9 mouse cellular contexts compared by ENCODE assay signal in genomic region chr2:30743976-30744620, GRCm38 (mm10). TPM values are rescaled to one million over a fixed set of nuclear protein-coding genes. Genes with fewer than 3 reads are reported as not detected.
DNase-seq lines count a peak whose midpoint lies in the region; ATAC-seq and TF ChIP-seq lines count a peak whose summit lies in the region.
"Had no signal": no experiment of that assay in that cellular context is flagged by ENCODE, and none has a peak within 500 bp of the region (broad histone marks: within the 10 kb centered on the region; RNA-seq: fewer than 3 reads in every experiment).

No protein-coding gene starts in this region.

- intact Hi-C loops in heart, postnatal 36 days (cut with DNase I) = loop anchor here (2.0 kb wide), 1 partner anchor 21 kb away; no protein-coding TSS in a partner anchor

- peak overlapping the region; percentile 48 for H3K9ac ChIP-seq in lung, embryonic 14.5 days
- peak overlapping the region; percentile 61 for H3K9ac ChIP-seq in neural tube, embryonic 13.5 days
- H3K9ac ChIP-seq: liver, embryonic 13.5 days had no signal

- H3K36me3 ChIP-seq in lung, embryonic 14.5 days (ENCODE audit: insufficient read depth) = no peaks in the 10 kb centered on the region
- 0 out of 2 replicates have a peak, but pooled peaks cover 3% of the 10 kb centered on the region for H3K36me3 ChIP-seq in forebrain, embryonic 10.5 days (replicated peaks)
- no peaks in the 10 kb centered on the region for H3K36me3 ChIP-seq in neural tube, embryonic 13.5 days
- H3K36me3 ChIP-seq: liver, embryonic 13.5 days had no signal

- H3K9me3 ChIP-seq in lung, embryonic 14.5 days (ENCODE audit: low read depth, low read length) = no peaks in the 10 kb centered on the region
- H3K9me3 ChIP-seq in forebrain, embryonic 10.5 days = peaks cover 11% of the 10 kb centered on the region
- H3K9me3 ChIP-seq in neural tube, embryonic 13.5 days = no peaks in the 10 kb centered on the region
- H3K9me3 ChIP-seq: liver, embryonic 13.5 days had no signal

- H3K4me2 ChIP-seq in lung, embryonic 14.5 days = peak overlapping the region; percentile 42; the same call in 1 of the 2 replicates
- H3K4me2 ChIP-seq in neural tube, embryonic 13.5 days = peak overlapping the region; percentile 33
- H3K4me2 ChIP-seq: liver, embryonic 13.5 days had no signal

- DNase-seq in lung, embryonic 14.5 days = peak; percentile 79
- DNase-seq in lung, adult 2 months = no peak
- DNase-seq in forebrain, embryonic 10.5 days (ENCODE audit: extremely low spot score, low spot score) = peak; percentile 85
- peak; percentile 66 to 67 for DNase-seq in heart, postnatal 36 days
- DNase-seq in kidney, postnatal 4 days = peak; percentile 82 to 91
- DNase-seq in thymus, postnatal 25 days = no peak
- DNase-seq in urinary bladder, postnatal 36 days (ENCODE audit: low spot score in 2 of 2) = no peak
- DNase-seq: liver, embryonic 13.5 days had no signal

- peaks cover 16% of the 10 kb centered on the region for H3K4me1 ChIP-seq in lung, embryonic 14.5 days (ENCODE audit: insufficient read depth)
- H3K4me1 ChIP-seq in lung, adult 2 months (ENCODE audit: control insufficient read depth, insufficient read depth, low read length) = peaks cover 10% of the 10 kb centered on the region
- peaks cover 27% of the 10 kb centered on the region for H3K4me1 ChIP-seq in forebrain, embryonic 10.5 days
- peaks cover 26% of the 10 kb centered on the region for H3K4me1 ChIP-seq in neural tube, embryonic 13.5 days (replicated peaks)

- TF ChIP-seq POLR2A in lung, adult 2 months (IDR thresholded peaks at IDR 0.05; ENCODE audit: borderline replicate concordance, extremely low read depth, low read depth, low read length) = no peak

- no peak overlapping the region for H3K4me3 ChIP-seq in lung, embryonic 14.5 days (ENCODE audit: low read depth, low read length)
- H3K4me3 ChIP-seq in lung, adult 2 months (replicated peaks; ENCODE audit: extremely low read depth, low read depth, low read length) = no peak overlapping the region
- peak overlapping the region; percentile 29 for H3K4me3 ChIP-seq in forebrain, embryonic 10.5 days
- H3K4me3 ChIP-seq in neural tube, embryonic 13.5 days = no peak overlapping the region
- H3K4me3 ChIP-seq: liver, embryonic 13.5 days had no signal

- TF ChIP-seq CTCF in lung, embryonic 14.5 days (IDR thresholded peaks at IDR 0.05; ENCODE audit: low read depth) = no peak
- TF ChIP-seq CTCF in lung, adult 2 months (IDR thresholded peaks at IDR 0.05; ENCODE audit: insufficient read depth, low read length) = no peak

- no peaks in the 10 kb centered on the region for H3K27me3 ChIP-seq in lung, embryonic 14.5 days (ENCODE audit: insufficient read depth, low read length)
- H3K27me3 ChIP-seq in forebrain, embryonic 10.5 days (ENCODE audit: poor library complexity, severe bottlenecking) = no peaks in the 10 kb centered on the region
- no peaks in the 10 kb centered on the region for H3K27me3 ChIP-seq in neural tube, embryonic 13.5 days

- 6% methylated on average over 15 of the region's 15 CpGs for WGBS in lung, embryonic 14.5 days
- WGBS in lung, adult 2 months = 20% methylated on average over 15 of the region's 15 CpGs
- 2% methylated on average over 15 of the region's 15 CpGs for WGBS in forebrain, embryonic 10.5 days
- WGBS in neural tube, embryonic 13.5 days = 2% methylated on average over 15 of the region's 15 CpGs

- peak overlapping the region; percentile 72 for H3K27ac ChIP-seq in lung, embryonic 14.5 days (ENCODE audit: low read depth)
- H3K27ac ChIP-seq in forebrain, embryonic 10.5 days = peak overlapping the region; percentile 96
- peak overlapping the region; percentile 94 for H3K27ac ChIP-seq in neural tube, embryonic 13.5 days (replicated peaks)
- H3K27ac ChIP-seq: liver, embryonic 13.5 days had no signal

- peak; percentile 80 for ATAC-seq in lung, embryonic 14.5 days (ENCODE audit: insufficient read depth)
- peak; percentile 79 for ATAC-seq in neural tube, embryonic 13.5 days (ENCODE audit: low read depth)

RNA-seq across cellular contexts. Expression of gene 1700001O22Rik, which starts 59.4 kb away (rescaled TPM):
- 3.9 and 4.3 TPM in 2 replicates for polyA plus RNA-seq in lung, embryonic 14.5 days (2014; fragmentation: Nextera tagmentation; extraction: Ambion mirVana)
- polyA plus RNA-seq in lung, adult 2 months (2012; rRNA removed) = 1.8 and 2.2 TPM in 2 replicates
- 3.3 and 4.8 TPM in 2 replicates for polyA plus RNA-seq in forebrain, embryonic 10.5 days (2016; fragmentation: Nextera tagmentation; extraction: Ambion mirVana)
- total RNA-seq in heart, postnatal 36 days (2021) = under 1 TPM; 0.67 to 0.76 TPM
- 0.91 and 1.3 TPM in 2 replicates for polyA plus RNA-seq in neural tube, embryonic 13.5 days (2015; fragmentation: Nextera tagmentation; extraction: Ambion mirVana)

Comparison
In these comparisons a context has a peak if more than half of its experiments do, and no peak if none do; other contexts are left out.
1. DNase-seq: peak in lung, embryonic 14.5 days (single experiment), forebrain, embryonic 10.5 days (single experiment), heart, postnatal 36 days (2 of 2) and kidney, postnatal 4 days (2 of 2); none in lung, adult 2 months (single experiment), thymus, postnatal 25 days (single experiment) and urinary bladder, postnatal 36 days (0 of 2).
2. Peak in every context shown above with its lines, with median percentiles within 50 percentile points of each other: H3K27ac ChIP-seq.